Mouse (Mus musculus): ENCODE measurements around the gene E2f2. TPM values are rescaled to one million over a fixed set of nuclear protein-coding genes. Genes with fewer than 3 reads are reported as not detected.

Gene E2f2
- polyA plus RNA-seq, 1 experiment from 2014 or later: 5.5 TPM

GRCm38 (mm10) chr4:136186315-136186714, 14.1 kb downstream of the E2f2 start:
- H3K27ac ChIP-seq (ENCODE audit: low read depth, low read length): no peak overlapping the region
- H3K36me3 ChIP-seq (ENCODE audit: control insufficient read depth, insufficient read depth, low read length): peaks cover 27% of the 10 kb centered on the region; the same call in 1 of the 2 replicates
- ATAC-seq (no peak), DNase-seq (ENCODE audit: low spot score) (no peak)
- 87% methylated on average over 8 of the region's 8 CpGs for WGBS
- no peak overlapping the region for H3K4me2 ChIP-seq (ENCODE audit: low read length)
- no peaks in the 10 kb centered on the region for H3K4me1 ChIP-seq (ENCODE audit: control insufficient read depth, insufficient read depth, low read length)
- H3K9me3 ChIP-seq (replicated peaks; ENCODE audit: control insufficient read depth, low read length): no peaks in the 10 kb centered on the region
- no peak overlapping the region for H3K4me3 ChIP-seq (ENCODE audit: low read depth, low read length)
- H3K9ac ChIP-seq (ENCODE audit: low read length): no peak overlapping the region
- no peaks in the 10 kb centered on the region for H3K27me3 ChIP-seq (replicated peaks; ENCODE audit: control insufficient read depth, insufficient read depth, low read length)

- 85% methylated on average over 23 of the region's 23 CpGs for WGBS
- peak; percentile 29 for DNase-seq (ENCODE audit: low spot score)
These were observed 14.7 kb downstream of the E2f2 start for GRCm38 (mm10) chr4:136186739-136187472.

GRCm38 (mm10) chr4:136188973-136189737, 17.0 kb downstream of the E2f2 start:
- H3K4me1 ChIP-seq (ENCODE audit: control insufficient read depth, insufficient read depth, low read length): no peaks in the 10 kb centered on the region
- H3K9me3 ChIP-seq (replicated peaks; ENCODE audit: control insufficient read depth, low read length): no peaks in the 10 kb centered on the region
- ATAC-seq (no peak), DNase-seq (ENCODE audit: low spot score) (no peak)
- no peak overlapping the region for H3K4me3 ChIP-seq (ENCODE audit: low read depth, low read length)
- no peak overlapping the region for H3K27ac ChIP-seq (ENCODE audit: low read depth, low read length)
- H3K36me3 ChIP-seq (ENCODE audit: control insufficient read depth, insufficient read depth, low read length): peaks cover 49% of the 10 kb centered on the region
- H3K27me3 ChIP-seq (replicated peaks; ENCODE audit: control insufficient read depth, insufficient read depth, low read length): no peaks in the 10 kb centered on the region
- H3K9ac ChIP-seq (ENCODE audit: low read length): no peak overlapping the region
- H3K4me2 ChIP-seq (ENCODE audit: low read length): no peak overlapping the region
- 82% methylated on average over 6 of the region's 6 CpGs for WGBS

More at GRCm38 (mm10) chr4:136186739-136187472, 14.7 kb downstream of the E2f2 start:
- Histone ChIP-seq H3K4me1 (ENCODE audit: control insufficient read depth, insufficient read depth, low read length) (no peaks in the 10 kb centered on the region), H3K9ac (ENCODE audit: low read length) (no peak overlapping the region), H3K27ac (ENCODE audit: low read depth, low read length) (no peak overlapping the region), H3K27me3 (replicated peaks; ENCODE audit: control insufficient read depth, insufficient read depth, low read length) (no peaks in the 10 kb centered on the region), H3K9me3 (replicated peaks; ENCODE audit: control insufficient read depth, low read length) (no peaks in the 10 kb centered on the region), H3K36me3 (ENCODE audit: control insufficient read depth, insufficient read depth, low read length) (peaks cover 32% of the 10 kb centered on the region; the same call in 1 of the 2 replicates), H3K4me2 (ENCODE audit: low read length) (no peak overlapping the region), H3K4me3 (ENCODE audit: low read depth, low read length) (no peak overlapping the region)
- ATAC-seq: no peak

- ATAC-seq: no peak
These were observed 17.7 kb downstream of the E2f2 start for GRCm38 (mm10) chr4:136189912-136190311.

GRCm38 (mm10) chr4:136193571-136193970, 21.4 kb downstream of the E2f2 start:
- Histone ChIP-seq H3K4me1 (ENCODE audit: control insufficient read depth, insufficient read depth, low read length) (no peaks in the 10 kb centered on the region), H3K4me3 (ENCODE audit: low read depth, low read length) (no peak overlapping the region), H3K36me3 (ENCODE audit: control insufficient read depth, insufficient read depth, low read length) (peaks cover 37% of the 10 kb centered on the region; the same call in 1 of the 2 replicates), H3K9me3 (replicated peaks; ENCODE audit: control insufficient read depth, low read length) (no peaks in the 10 kb centered on the region), H3K4me2 (ENCODE audit: low read length) (no peak overlapping the region), H3K27me3 (replicated peaks; ENCODE audit: control insufficient read depth, insufficient read depth, low read length) (no peaks in the 10 kb centered on the region), H3K9ac (ENCODE audit: low read length) (no peak overlapping the region), H3K27ac (ENCODE audit: low read depth, low read length) (no peak overlapping the region)
- 94% methylated on average over 3 of the region's 3 CpGs for WGBS
- no peak for ATAC-seq
- DNase-seq (ENCODE audit: low spot score): no peak

More at GRCm38 (mm10) chr4:136189912-136190311, 17.7 kb downstream of the E2f2 start:
- H3K4me2 ChIP-seq (ENCODE audit: low read length): no peak overlapping the region
- H3K36me3 ChIP-seq (ENCODE audit: control insufficient read depth, insufficient read depth, low read length): peaks cover 53% of the 10 kb centered on the region
- H3K4me3 ChIP-seq (ENCODE audit: low read depth, low read length): no peak overlapping the region
- no peak overlapping the region for H3K27ac ChIP-seq (ENCODE audit: low read depth, low read length)
- no peaks in the 10 kb centered on the region for H3K27me3 ChIP-seq (replicated peaks; ENCODE audit: control insufficient read depth, insufficient read depth, low read length)
- WGBS: 89% methylated on average over 8 of the region's 8 CpGs
- no peaks in the 10 kb centered on the region for H3K4me1 ChIP-seq (ENCODE audit: control insufficient read depth, insufficient read depth, low read length)
- DNase-seq (ENCODE audit: low spot score): no peak
- H3K9me3 ChIP-seq (replicated peaks; ENCODE audit: control insufficient read depth, low read length): no peaks in the 10 kb centered on the region
- H3K9ac ChIP-seq (ENCODE audit: low read length): no peak overlapping the region

GRCm38 (mm10) chr4:136195029-136195428, 22.8 kb downstream of the E2f2 start:
- no peak for ATAC-seq
- Histone ChIP-seq H3K27me3 (replicated peaks; ENCODE audit: control insufficient read depth, insufficient read depth, low read length) (no peaks in the 10 kb centered on the region), H3K9me3 (replicated peaks; ENCODE audit: control insufficient read depth, low read length) (no peaks in the 10 kb centered on the region), H3K36me3 (ENCODE audit: control insufficient read depth, insufficient read depth, low read length) (peaks cover 31% of the 10 kb centered on the region; the same call in 1 of the 2 replicates), H3K9ac (ENCODE audit: low read length) (no peak overlapping the region), H3K4me1 (ENCODE audit: control insufficient read depth, insufficient read depth, low read length) (no peaks in the 10 kb centered on the region), H3K4me2 (ENCODE audit: low read length) (no peak overlapping the region), H3K4me3 (ENCODE audit: low read depth, low read length) (no peak overlapping the region), H3K27ac (ENCODE audit: low read depth, low read length) (no peak overlapping the region)
- 67% methylated on average over 7 of the region's 7 CpGs for WGBS
- DNase-seq (ENCODE audit: low spot score): no peak

GRCm38 (mm10) chr4:136195629-136196028, 23.4 kb downstream of the E2f2 start:
- ATAC-seq: no peak
- Histone ChIP-seq H3K27ac (ENCODE audit: low read depth, low read length) (no peak overlapping the region), H3K36me3 (ENCODE audit: control insufficient read depth, insufficient read depth, low read length) (peaks cover 28% of the 10 kb centered on the region; the same call in 1 of the 2 replicates), H3K4me3 (ENCODE audit: low read depth, low read length) (no peak overlapping the region), H3K4me2 (ENCODE audit: low read length) (no peak overlapping the region), H3K9ac (ENCODE audit: low read length) (no peak overlapping the region), H3K27me3 (replicated peaks; ENCODE audit: control insufficient read depth, insufficient read depth, low read length) (no peaks in the 10 kb centered on the region), H3K9me3 (replicated peaks; ENCODE audit: control insufficient read depth, low read length) (no peaks in the 10 kb centered on the region), H3K4me1 (ENCODE audit: control insufficient read depth, insufficient read depth, low read length) (no peaks in the 10 kb centered on the region)
- DNase-seq (ENCODE audit: low spot score): no peak
- 82% methylated on average over 9 of the region's 9 CpGs for WGBS

- Histone ChIP-seq H3K4me2 (ENCODE audit: low read length) (no peak overlapping the region), H3K27me3 (replicated peaks; ENCODE audit: control insufficient read depth, insufficient read depth, low read length) (no peaks in the 10 kb centered on the region), H3K4me3 (ENCODE audit: low read depth, low read length) (no peak overlapping the region), H3K4me1 (ENCODE audit: control insufficient read depth, insufficient read depth, low read length) (no peaks in the 10 kb centered on the region), H3K36me3 (ENCODE audit: control insufficient read depth, insufficient read depth, low read length) (peaks cover 28% of the 10 kb centered on the region; the same call in 1 of the 2 replicates), H3K9ac (ENCODE audit: low read length) (no peak overlapping the region), H3K27ac (ENCODE audit: low read depth, low read length) (no peak overlapping the region), H3K9me3 (replicated peaks; ENCODE audit: control insufficient read depth, low read length) (no peaks in the 10 kb centered on the region)
- DNase-seq (ENCODE audit: low spot score): no peak
- ATAC-seq: no peak
- WGBS: 89% methylated on average over 10 of the region's 10 CpGs
These were observed 24.0 kb downstream of the E2f2 start for GRCm38 (mm10) chr4:136196201-136196600.

GRCm38 (mm10) chr4:136198846-136199245, 26.7 kb downstream of the E2f2 start:
- no peak for DNase-seq (ENCODE audit: low spot score)
- no peak overlapping the region for H3K4me2 ChIP-seq (ENCODE audit: low read length)
- no peak overlapping the region for H3K9ac ChIP-seq (ENCODE audit: low read length)
- WGBS: 75% methylated on average over 7 of the region's 7 CpGs
- H3K9me3 ChIP-seq (replicated peaks; ENCODE audit: control insufficient read depth, low read length): no peaks in the 10 kb centered on the region
- no peak overlapping the region for H3K27ac ChIP-seq (ENCODE audit: low read depth, low read length)
- H3K27me3 ChIP-seq (replicated peaks; ENCODE audit: control insufficient read depth, insufficient read depth, low read length): no peaks in the 10 kb centered on the region
- H3K4me3 ChIP-seq (ENCODE audit: low read depth, low read length): no peak overlapping the region
- H3K4me1 ChIP-seq (ENCODE audit: control insufficient read depth, insufficient read depth, low read length): no peaks in the 10 kb centered on the region
- no peak for ATAC-seq
- H3K36me3 ChIP-seq (ENCODE audit: control insufficient read depth, insufficient read depth, low read length): peaks cover 10% of the 10 kb centered on the region; the same call in 1 of the 2 replicates
